Mouse (Mus musculus): ENCODE results near the gene Rp9. TPM values are rescaled to one million over a fixed set of nuclear protein-coding genes. Genes with fewer than 3 reads are reported as not detected.
"Not testable (repeated sequence)": the region's sequence is repeated elsewhere in the genome, so short reads cannot be mapped to it uniquely, and the experiment has no call there.

The Rp9 gene
- total RNA-seq, 1 experiment from 2014 or later = 42.4 TPM

- no peak for DNase-seq
Observed at GRCm38 (mm10) chr9:22419877-22420276, 49.7 kb downstream of the Rp9 start.

GRCm38 (mm10) chr9:22417547-22417946 is 52.0 kb downstream of the Rp9 start:
- no peak for DNase-seq

GRCm38 (mm10) chr9:22416187-22416586 is 53.4 kb downstream of the Rp9 start:
- no peak for DNase-seq

- DNase-seq = peak; percentile 92
Observed at GRCm38 (mm10) chr9:22411002-22411857, 58.3 kb downstream of the Rp9 start, which contains the start of gene 9530077C05Rik. TSS of gene 9530077C05Rik (plus strand) at chr9:22411513.

GRCm38 (mm10) chr9:22409501-22409900 is 60.0 kb downstream of the Rp9 start:
- DNase-seq = no peak

- DNase-seq = not testable (repeated sequence)
Observed at GRCm38 (mm10) chr9:22408344-22408743, 61.2 kb downstream of the Rp9 start.

- not testable (repeated sequence) for DNase-seq
Observed at GRCm38 (mm10) chr9:22407633-22408032, 61.9 kb downstream of the Rp9 start.

GRCm38 (mm10) chr9:22405414-22405813 is 64.1 kb downstream of the Rp9 start:
- DNase-seq = no peak

- not testable (repeated sequence) for DNase-seq
Observed at GRCm38 (mm10) chr9:22403501-22403900, 66.0 kb downstream of the Rp9 start.

GRCm38 (mm10) chr9:22402976-22403375 is 66.6 kb downstream of the Rp9 start:
- DNase-seq = no peak

- no peak for DNase-seq
Observed at GRCm38 (mm10) chr9:22402001-22402400, 67.5 kb downstream of the Rp9 start.

GRCm38 (mm10) chr9:22399021-22399420 is 70.5 kb downstream of the Rp9 start:
- DNase-seq = no peak

GRCm38 (mm10) chr9:22394725-22395124 is 74.8 kb downstream of the Rp9 start:
- DNase-seq = no peak

- no peak for DNase-seq
Observed at GRCm38 (mm10) chr9:22390390-22390789, 79.2 kb downstream of the Rp9 start.

GRCm38 (mm10) chr9:22389736-22390245 is 79.8 kb downstream of the Rp9 start:
- DNase-seq = no peak

GRCm38 (mm10) chr9:22389021-22389476 is 80.5 kb downstream of the Rp9 start, which contains the start of gene Anln:
TSS of gene Anln (minus strand) at chr9:22389188.
- peak; percentile 98 for DNase-seq

GRCm38 (mm10) chr9:22388401-22388980 is 81.1 kb downstream of the Rp9 start:
- DNase-seq = peak; percentile 9

- DNase-seq = no peak
Observed at GRCm38 (mm10) chr9:22387901-22388300, 81.6 kb downstream of the Rp9 start.

- DNase-seq = no peak
Observed at GRCm38 (mm10) chr9:22385890-22386289, 83.7 kb downstream of the Rp9 start.

- no peak for DNase-seq
Observed at GRCm38 (mm10) chr9:22376086-22376485, 93.5 kb downstream of the Rp9 start.

GRCm38 (mm10) chr9:22372760-22373159 is 96.8 kb downstream of the Rp9 start:
- DNase-seq = no peak

- no peak for DNase-seq
Observed at GRCm38 (mm10) chr9:22368030-22368429, 101.5 kb downstream of the Rp9 start.

GRCm38 (mm10) chr9:22366621-22367020 is 102.9 kb downstream of the Rp9 start:
- peak; percentile 44 for DNase-seq

All from adrenal gland, postnatal 25 days (tissue).